Mouse (Mus musculus) MEL (cell line): ENCODE measurements around the gene Olfr824. TPM values are rescaled to one million over a fixed set of nuclear protein-coding genes. Genes with fewer than 3 reads are reported as not detected.

Source experiments
- polyA plus RNA-seq, 2 experiments: library from polyadenylated mRNA; stranded (reverse) in 1 of 2; unstranded in 1 of 2; fragments of >175 nt in 1 of 2; fragments of >200 nt in 1 of 2; gene quantifications; 2 replicates each; pipeline versions ENCODE4 v1.2.1 to v1.2.4; 2012; ENCODE audit warnings: low replicate concordance in 2 of 2, low read depth in 1 of 2; ENCODE audit not compliant: insufficient read length in 2 of 2, insufficient read depth in 1 of 2, missing spikeins in 1 of 2
- total RNA-seq: library from RNA; depleted of rRNA; stranded (reverse); fragments of 300-350 nt; gene quantifications from 2 replicates; pipeline ENCODE4 v1.2.3, GENCODE M21; 2012; rRNA removed

The Olfr824 gene
- total and polyA plus RNA-seq, 3 experiments = not detected

Other genes starting within 250 kb of the Olfr824 start
- gene Olfr815, start 224.1 kb downstream of the Olfr824 start, total RNA-seq = not detected in 2 replicates
- gene Olfr815, start 224.1 kb downstream of the Olfr824 start, polyA plus RNA-seq = not detected
- gene Olfr816, start 214.4 kb downstream of the Olfr824 start, total RNA-seq = not detected in 2 replicates
- not detected for gene Olfr816, start 214.4 kb downstream of the Olfr824 start, polyA plus RNA-seq
- not detected in 2 replicates for gene Olfr818, start 180.9 kb downstream of the Olfr824 start, total RNA-seq
- gene Olfr818, start 180.9 kb downstream of the Olfr824 start, polyA plus RNA-seq = not detected
- gene Olfr819, start 162.7 kb downstream of the Olfr824 start, total RNA-seq = not detected in 2 replicates
- not detected for gene Olfr819, start 162.7 kb downstream of the Olfr824 start, polyA plus RNA-seq
- gene Olfr247, start 153.9 kb downstream of the Olfr824 start, total RNA-seq = not detected in 2 replicates
- not detected for gene Olfr247, start 153.9 kb downstream of the Olfr824 start, polyA plus RNA-seq
- not detected in 2 replicates for gene Gm10310, start 144.9 kb downstream of the Olfr824 start, total RNA-seq
- gene Gm10310, start 144.9 kb downstream of the Olfr824 start, polyA plus RNA-seq = not detected
- not detected in 2 replicates for gene Olfr820, start 117.4 kb downstream of the Olfr824 start, total RNA-seq
- not detected for gene Olfr820, start 117.4 kb downstream of the Olfr824 start, polyA plus RNA-seq
- gene Olfr821, start 99.7 kb downstream of the Olfr824 start, total RNA-seq = not detected in 2 replicates
- gene Olfr821, start 99.7 kb downstream of the Olfr824 start, polyA plus RNA-seq = not detected
- not detected in 2 replicates for gene Olfr822, start 58.8 kb downstream of the Olfr824 start, total RNA-seq
- not detected for gene Olfr822, start 58.8 kb downstream of the Olfr824 start, polyA plus RNA-seq
- gene Olfr823, start 14.6 kb downstream of the Olfr824 start, total RNA-seq = not detected in 2 replicates
- not detected for gene Olfr823, start 14.6 kb downstream of the Olfr824 start, polyA plus RNA-seq
- not detected in 2 replicates for gene Olfr825, start 36.8 kb upstream of the Olfr824 start, total RNA-seq
- gene Olfr825, start 36.8 kb upstream of the Olfr824 start, polyA plus RNA-seq = not detected
- not detected in 2 replicates for gene Olfr826, start 54.2 kb upstream of the Olfr824 start, total RNA-seq
- gene Olfr826, start 54.2 kb upstream of the Olfr824 start, polyA plus RNA-seq = not detected
- gene Olfr827, start 84.4 kb upstream of the Olfr824 start, total RNA-seq = not detected in 2 replicates
- not detected for gene Olfr827, start 84.4 kb upstream of the Olfr824 start, polyA plus RNA-seq
- gene Neurod4, start 150.2 kb upstream of the Olfr824 start, total RNA-seq = not detected in 2 replicates
- gene Neurod4, start 150.2 kb upstream of the Olfr824 start, polyA plus RNA-seq = not detected
- 2.7 and 7.8 TPM in 2 replicates for gene Tespa1, start 192.9 kb upstream of the Olfr824 start, total RNA-seq
- 1 to 10 TPM in 1 of 2 experiments, not detected in 1; 3.5 TPM for gene Tespa1, start 192.9 kb upstream of the Olfr824 start, polyA plus RNA-seq